Mouse (Mus musculus) embryo, embryonic 11.5 days (tissue): Measurements from ENCODE around the gene Defa37.
"Not testable (repeated sequence)": the region's sequence is repeated elsewhere in the genome, so short reads cannot be mapped to it uniquely, and the experiment has no call there.

Experiments used
- DNase-seq: peaks from one replicate; pipeline ENCODE4 v3.0.0-alpha.2; 2012; ENCODE audit warnings: low read depth, low spot score

Defa37 gene

DNA sequence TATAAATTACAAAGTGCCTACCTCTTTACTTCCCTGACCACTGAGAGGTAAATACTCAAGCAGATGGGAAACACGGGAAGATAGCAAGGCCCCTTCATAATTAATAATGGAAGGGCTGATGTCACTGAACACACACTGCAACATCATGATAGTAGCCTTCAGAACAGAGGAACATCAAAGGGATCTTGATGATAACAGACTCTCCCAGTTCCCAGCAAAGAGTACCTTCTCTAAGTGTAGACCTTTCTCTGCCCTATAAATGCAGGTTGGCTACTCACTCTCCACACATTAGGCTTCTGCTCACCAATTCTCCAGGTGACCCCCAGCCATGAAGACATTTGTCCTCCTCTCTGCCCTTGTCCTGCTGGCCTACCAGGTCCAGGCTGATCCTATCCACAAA lies at the start of gene Defa37:
TSS of gene Defa37 (plus strand) at position 301 of the 400 bp plus-strand sequence.
- not testable (repeated sequence) for DNase-seq

GRCm38 (mm10) chr8:21528732-21529131 lies 36.5 kb upstream of the Defa37 start, which contains the start of gene Defa32:
TSS of gene Defa32 (plus strand) at chr8:21529032.
- DNase-seq = not testable (repeated sequence)

DNA sequence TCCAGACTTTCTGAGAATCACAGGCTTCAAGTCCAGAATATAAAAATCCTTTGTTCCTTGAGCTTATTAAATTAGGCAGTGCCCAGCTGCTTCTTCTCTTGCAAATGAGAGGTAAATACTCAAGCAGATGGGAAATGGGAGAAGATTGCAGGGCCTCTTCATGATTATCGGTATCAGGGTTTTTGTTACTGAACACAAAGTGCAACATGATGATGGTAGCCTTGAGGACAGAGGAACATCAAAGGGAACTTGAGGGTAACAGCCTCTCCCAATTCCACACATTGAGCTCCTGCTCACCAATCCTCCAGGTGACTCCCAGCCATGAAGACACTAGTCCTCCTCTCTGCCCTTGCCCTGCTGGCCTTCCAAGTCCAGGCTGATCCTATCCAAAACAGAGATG lies 17.5 kb downstream of the Defa37 start, which contains the start of gene Defa28:
TSS of gene Defa28 (plus strand) at position 301 of the 400 bp plus-strand sequence.
- DNase-seq = not testable (repeated sequence)

DNA sequence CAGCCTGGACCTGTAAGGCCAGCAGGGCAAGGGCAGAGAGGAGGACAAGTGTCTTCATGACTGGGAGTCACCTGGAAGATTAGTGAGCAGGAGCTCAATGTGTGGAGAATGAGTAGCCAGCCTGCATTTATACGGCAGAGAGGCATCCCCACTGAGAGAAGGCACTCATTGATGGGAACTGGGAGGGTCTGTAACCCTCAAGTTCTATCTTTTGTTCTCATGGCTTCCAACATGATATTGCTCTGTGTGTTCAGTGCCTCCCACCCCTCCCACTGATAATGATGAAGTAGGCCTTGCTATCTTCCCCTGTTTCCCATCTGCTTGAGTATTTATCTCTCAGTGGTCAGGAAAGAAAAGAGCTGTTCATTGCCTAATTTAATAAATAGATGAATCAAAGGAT lies 29.2 kb downstream of the Defa37 start, which contains the start of gene Gm7861:
TSS of gene Gm7861 (minus strand) at position 101 of the 400 bp plus-strand sequence.
- not testable (repeated sequence) for DNase-seq
